In the genomic region with DNA sequence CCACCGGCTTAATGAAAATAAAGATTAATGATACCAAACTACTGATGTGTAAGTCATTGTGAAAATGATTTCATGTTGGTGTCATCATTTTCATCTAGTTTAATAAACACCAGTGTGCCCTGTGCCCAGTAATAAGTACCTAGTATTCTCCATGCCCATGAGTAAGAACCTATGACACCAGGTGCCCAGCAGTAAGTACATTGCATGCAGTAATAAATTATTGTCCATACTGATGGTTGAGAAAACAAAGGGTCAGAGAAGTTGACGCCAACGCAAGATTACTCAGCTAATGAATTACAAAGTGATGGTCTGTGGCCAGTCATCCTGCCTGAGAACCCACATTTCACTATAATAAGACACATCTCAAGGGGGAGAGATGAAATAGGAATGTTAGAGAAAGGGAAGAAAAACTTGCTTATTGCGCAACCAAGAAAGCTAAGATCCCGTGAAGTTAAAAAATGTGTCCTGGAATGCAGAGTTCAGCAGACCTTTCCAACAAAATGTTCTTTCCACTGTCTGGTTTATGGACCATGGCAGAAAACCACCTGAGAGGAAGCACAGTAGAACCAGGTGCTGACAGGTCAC, we compare ENCODE assay signal across 18 mouse cellular contexts.
DNase-seq lines count a peak whose midpoint lies in the region; TF ChIP-seq lines count a peak whose summit lies in the region.
"Had no signal": no experiment of that assay in that cellular context is flagged by ENCODE, and none has a peak within 500 bp of the region (broad histone marks: within the 10 kb centered on the region; RNA-seq: fewer than 3 reads in every experiment).

No protein-coding gene starts in this region.

- H3K4me3 ChIP-seq in C2C12 (ENCODE audit: insufficient read depth, poor library complexity, severe bottlenecking) = no peak overlapping the region
- H3K4me3 ChIP-seq in embryonic fibroblast, embryonic 13.5 days (ENCODE audit: insufficient read depth, low read length) = no peak overlapping the region
- H3K4me3 ChIP-seq: embryonic facial prominence, embryonic 12.5 days; forebrain, embryonic 12.5 days; heart, embryonic 12.5 days; hindbrain, embryonic 15.5 days had no signal

- no peaks in the 10 kb centered on the region for H3K27me3 ChIP-seq in C2C12 (ENCODE audit: control insufficient read depth, insufficient read depth, insufficient read length)
- H3K27me3 ChIP-seq: embryonic facial prominence, embryonic 12.5 days; forebrain, embryonic 12.5 days; heart, embryonic 12.5 days; hindbrain, embryonic 15.5 days had no signal

- no peak for TF ChIP-seq POLR2A in embryonic fibroblast, embryonic 13.5 days (IDR thresholded peaks at IDR 0.05; ENCODE audit: low read depth, low read length)

- H3K27ac ChIP-seq in embryonic fibroblast, embryonic 13.5 days (ENCODE audit: insufficient read depth, low read length) = peak overlapping the region; percentile 39; the same call in 1 of the 2 replicates
- H3K27ac ChIP-seq: embryonic facial prominence, embryonic 12.5 days; forebrain, embryonic 12.5 days; hindbrain, embryonic 15.5 days had no signal

- peak; percentile 12 for DNase-seq in kidney, adult 9 months
- DNase-seq in kidney, adult 18-20 months = no peak
- peak; percentile 68 for DNase-seq in 3T3-L1 (ENCODE audit: low read depth, low spot score)
- DNase-seq in thymus, postnatal 14 days = no peak
- no peak for DNase-seq in heart, postnatal 4 days
- DNase-seq: adrenal gland, adult 8-10 months; adrenal gland, postnatal 36 days; B cell, adult 2 months; cerebellum, adult 8-10 months; cerebellum, postnatal 14 days; embryo, embryonic 11 days; gastrocnemius, postnatal 14 days had no signal

- no peak for TF ChIP-seq CTCF in C2C12 (IDR thresholded peaks at IDR 0.05; ENCODE audit: control insufficient read depth, insufficient read depth, insufficient read length)
- TF ChIP-seq CTCF in embryonic fibroblast, embryonic 13.5 days (IDR thresholded peaks at IDR 0.05; ENCODE audit: borderline replicate concordance, insufficient read depth, low read length) = no peak

- no peaks in the 10 kb centered on the region for H3K79me2 ChIP-seq in C2C12 (ENCODE audit: control insufficient read depth, insufficient read depth)

- H3K4me1 ChIP-seq in embryonic fibroblast, embryonic 13.5 days (ENCODE audit: control insufficient read depth, insufficient read depth, low read length) = peaks cover 5% of the 10 kb centered on the region
- H3K4me1 ChIP-seq: embryonic facial prominence, embryonic 12.5 days; forebrain, embryonic 12.5 days; heart, embryonic 12.5 days had no signal

- H3K36me3 ChIP-seq in C2C12 (ENCODE audit: control insufficient read depth, insufficient read depth) = no peaks in the 10 kb centered on the region
- H3K36me3 ChIP-seq: embryonic facial prominence, embryonic 12.5 days; forebrain, embryonic 12.5 days; heart, embryonic 12.5 days; hindbrain, embryonic 15.5 days had no signal

- no peak overlapping the region for H3ac ChIP-seq in C2C12 (ENCODE audit: control insufficient read depth, insufficient read length, low read depth)

- H3K79me3 ChIP-seq in C2C12 (ENCODE audit: low read depth) = no peaks in the 10 kb centered on the region

TF ChIP-seq in C2C12, 6 proteins besides CTCF, POLR2A, EP300 and RAD21:
- TF ChIP-seq MYOD1 (IDR thresholded peaks at IDR 0.05; ENCODE audit: control insufficient read depth, insufficient read length, low read depth) (peak; percentile 63), MYOG (IDR thresholded peaks at IDR 0.05; ENCODE audit: control insufficient read depth, extremely low read depth, insufficient read length) (no peak), MAX (IDR thresholded peaks at IDR 0.05) (no peak), USF1 (IDR thresholded peaks at IDR 0.05; ENCODE audit: low read depth) (no peak), CEBPB (IDR thresholded peaks at IDR 0.05; ENCODE audit: low read depth) (peak; percentile 100), FOSL1 (IDR thresholded peaks at IDR 0.05; ENCODE audit: insufficient read depth, low read length, poor library complexity, severe bottlenecking) (peak; percentile 54)
TF ChIP-seq in C2C12: peak in this region for 3.

Comparison
In these comparisons a context has a peak if more than half of its experiments do, and no peak if none do; other contexts are left out.
1. DNase-seq: peak in kidney, adult 9 months (single experiment) and 3T3-L1 (single experiment); none in kidney, adult 18-20 months (single experiment), thymus, postnatal 14 days (single experiment) and heart, postnatal 4 days (single experiment).